ENCODE assay signal across 11 mouse cellular contexts in the genomic region with DNA sequence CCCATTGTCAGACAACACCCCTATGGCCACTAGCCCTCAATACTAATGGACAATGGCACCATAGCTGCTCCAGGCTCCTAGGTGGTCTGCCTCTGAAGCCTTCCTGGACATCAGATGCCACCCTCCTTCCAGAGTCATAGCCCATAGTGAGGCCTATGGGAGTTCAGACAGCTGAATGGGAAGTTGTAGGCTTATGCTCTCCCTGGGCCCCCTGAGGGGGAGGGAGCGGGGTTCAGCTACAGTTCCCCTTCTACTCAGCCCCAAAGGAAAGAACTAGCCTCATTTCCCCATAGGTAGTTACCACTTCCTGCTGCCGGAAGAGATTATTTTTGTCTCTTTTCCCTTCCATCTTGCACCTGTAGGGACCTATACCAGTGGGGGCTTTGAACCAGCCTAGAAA. TPM values are rescaled to one million over a fixed set of nuclear protein-coding genes. Genes with fewer than 3 reads are reported as not detected.
DNase-seq lines count a peak whose midpoint lies in the region; ATAC-seq and TF ChIP-seq lines count a peak whose summit lies in the region.
"Had no signal": no experiment of that assay in that cellular context is flagged by ENCODE, and none has a peak within 500 bp of the region (broad histone marks: within the 10 kb centered on the region; RNA-seq: fewer than 3 reads in every experiment).

No protein-coding gene starts in this region.

- H3K9me3 ChIP-seq in intestine, embryonic 15.5 days: no peaks in the 10 kb centered on the region
- H3K9me3 ChIP-seq in intestine, postnatal 0 days (ENCODE audit: control insufficient read depth): no peaks in the 10 kb centered on the region
- no peaks in the 10 kb centered on the region for H3K9me3 ChIP-seq in megakaryocyte, embryonic 14.5 days
- H3K9me3 ChIP-seq: embryonic facial prominence, embryonic 15.5 days; lung, embryonic 15.5 days had no signal

- H3K4me3 ChIP-seq in intestine, embryonic 15.5 days (replicated peaks): no peak overlapping the region
- no peak overlapping the region for H3K4me3 ChIP-seq in intestine, postnatal 0 days (ENCODE audit: low read depth, low read length)
- peak overlapping the region; percentile 93 for H3K4me3 ChIP-seq in megakaryocyte, embryonic 14.5 days (replicated peaks)

- TF ChIP-seq CTCF in intestine, postnatal 0 days (IDR thresholded peaks at IDR 0.05; ENCODE audit: low read depth): no peak

- no peaks in the 10 kb centered on the region for H3K4me1 ChIP-seq in intestine, embryonic 15.5 days (replicated peaks)
- H3K4me1 ChIP-seq in intestine, postnatal 0 days (replicated peaks; ENCODE audit: control insufficient read depth, insufficient read depth, low read length): no peaks in the 10 kb centered on the region
- peaks cover 71% of the 10 kb centered on the region for H3K4me1 ChIP-seq in megakaryocyte, embryonic 14.5 days
- H3K4me1 ChIP-seq: embryonic facial prominence, embryonic 15.5 days; lung, embryonic 15.5 days had no signal

- 82% methylated on average over 2 of the region's 2 CpGs for WGBS in intestine, embryonic 15.5 days
- WGBS in intestine, postnatal 0 days: 90% methylated on average over 2 of the region's 2 CpGs

- H3K4me2 ChIP-seq in intestine, embryonic 15.5 days (replicated peaks): 0 out of 2 replicates have a peak overlapping the region, but pooled peaks have one; percentile 54
- H3K4me2 ChIP-seq in intestine, postnatal 0 days (replicated peaks; ENCODE audit: low read depth): no peak overlapping the region

- H3K9ac ChIP-seq in intestine, embryonic 15.5 days: no peak overlapping the region
- no peak overlapping the region for H3K9ac ChIP-seq in intestine, postnatal 0 days (ENCODE audit: low read depth, low read length)
- H3K9ac ChIP-seq: embryonic facial prominence, embryonic 15.5 days; lung, embryonic 15.5 days had no signal

- H3K36me3 ChIP-seq in intestine, embryonic 15.5 days: no peaks in the 10 kb centered on the region
- H3K36me3 ChIP-seq in intestine, postnatal 0 days (ENCODE audit: control insufficient read depth, insufficient read depth): no peaks in the 10 kb centered on the region
- peaks cover 14% of the 10 kb centered on the region for H3K36me3 ChIP-seq in megakaryocyte, embryonic 14.5 days (replicated peaks; ENCODE audit: low read length)
- H3K36me3 ChIP-seq: embryonic facial prominence, embryonic 15.5 days; lung, embryonic 15.5 days had no signal

- no peak for ATAC-seq in intestine, embryonic 15.5 days
- no peak for ATAC-seq in intestine, postnatal 0 days
- peak; percentile 59 for ATAC-seq in common myeloid progenitor, adult 5-6 weeks (replicated peaks; ENCODE audit: low read depth, poor library complexity, severe bottlenecking)

- peak; percentile 62 to 70 for DNase-seq in thymus, postnatal 10 days (ENCODE audit: low spot score in 2 of 2)
- no peak for DNase-seq in frontal cortex, postnatal 10 days (ENCODE audit: low spot score in 2 of 2)
- DNase-seq in testis, postnatal 14 days (ENCODE audit: low spot score): no peak
- no peak for DNase-seq in right cerebral cortex, postnatal 25 days

- H3K27me3 ChIP-seq in intestine, embryonic 15.5 days (replicated peaks): no peaks in the 10 kb centered on the region
- no peaks in the 10 kb centered on the region for H3K27me3 ChIP-seq in intestine, postnatal 0 days (replicated peaks; ENCODE audit: control insufficient read depth, insufficient read depth, low read length)
- H3K27me3 ChIP-seq in megakaryocyte, embryonic 14.5 days (replicated peaks): peaks cover 5% of the 10 kb centered on the region
- H3K27me3 ChIP-seq: embryonic facial prominence, embryonic 15.5 days; lung, embryonic 15.5 days had no signal

- H3K27ac ChIP-seq in intestine, embryonic 15.5 days: no peak overlapping the region
- H3K27ac ChIP-seq in intestine, postnatal 0 days (ENCODE audit: low read depth, low read length): no peak overlapping the region
- H3K27ac ChIP-seq: embryonic facial prominence, embryonic 15.5 days; lung, embryonic 15.5 days had no signal

RNA-seq across cellular contexts. Expression of gene Arhgap4, which starts 10.1 kb away (rescaled TPM):
- 3.7 and 4.1 TPM in 2 replicates for polyA plus RNA-seq in intestine, embryonic 15.5 days (2015; fragmentation: Nextera tagmentation; extraction: Ambion mirVana)
- polyA plus RNA-seq in intestine, postnatal 0 days (2015; fragmentation: Nextera tagmentation; extraction: Ambion mirVana): 2.5 and 2.7 TPM in 2 replicates
- 22.7 and 28.2 TPM in 2 replicates for total RNA-seq in common myeloid progenitor, adult 5-6 weeks (2017)
- polyA plus RNA-seq in megakaryocyte, embryonic 14.5 days (2012; ENCODE audit: insufficient read depth, low replicate concordance): 6.6 and 13.3 TPM in 2 replicates

RNA-seq across cellular contexts. Expression of gene Naa10, which starts 10.2 kb away (rescaled TPM):
- 163 and 169 TPM in 2 replicates for polyA plus RNA-seq in intestine, embryonic 15.5 days (2015; fragmentation: Nextera tagmentation; extraction: Ambion mirVana)
- 76.6 and 76.7 TPM in 2 replicates for polyA plus RNA-seq in intestine, postnatal 0 days (2015; fragmentation: Nextera tagmentation; extraction: Ambion mirVana)
- total RNA-seq in common myeloid progenitor, adult 5-6 weeks (2017): 108 and 152 TPM in 2 replicates
- 58.9 and 174 TPM in 2 replicates for polyA plus RNA-seq in megakaryocyte, embryonic 14.5 days (2012; ENCODE audit: insufficient read depth, low replicate concordance)

RNA-seq across cellular contexts. Expression of gene L1cam, which starts 15.7 kb away (rescaled TPM):
- polyA plus RNA-seq in intestine, embryonic 15.5 days (2015; fragmentation: Nextera tagmentation; extraction: Ambion mirVana): 9.0 and 9.4 TPM in 2 replicates
- polyA plus RNA-seq in intestine, postnatal 0 days (2015; fragmentation: Nextera tagmentation; extraction: Ambion mirVana): 3.1 and 3.2 TPM in 2 replicates
- total RNA-seq in common myeloid progenitor, adult 5-6 weeks (2017): 0.37 and 1.4 TPM in 2 replicates
- polyA plus RNA-seq in megakaryocyte, embryonic 14.5 days (2012; ENCODE audit: insufficient read depth, low replicate concordance): 0.96 TPM in 1 of 2 replicates, not detected in the other

RNA-seq across cellular contexts. Expression of gene Renbp, which starts 19.1 kb away (rescaled TPM):
- polyA plus RNA-seq in intestine, embryonic 15.5 days (2015; fragmentation: Nextera tagmentation; extraction: Ambion mirVana): 154 and 197 TPM in 2 replicates
- polyA plus RNA-seq in intestine, postnatal 0 days (2015; fragmentation: Nextera tagmentation; extraction: Ambion mirVana): 788 and 922 TPM in 2 replicates
- 10.2 and 14.4 TPM in 2 replicates for total RNA-seq in common myeloid progenitor, adult 5-6 weeks (2017)
- 31.2 and 114 TPM in 2 replicates for polyA plus RNA-seq in megakaryocyte, embryonic 14.5 days (2012; ENCODE audit: insufficient read depth, low replicate concordance)

RNA-seq across cellular contexts. Expression of gene Avpr2, which starts 19.7 kb away (rescaled TPM):
- 0.05 and 0.25 TPM in 2 replicates for polyA plus RNA-seq in intestine, embryonic 15.5 days (2015; fragmentation: Nextera tagmentation; extraction: Ambion mirVana)
- polyA plus RNA-seq in intestine, postnatal 0 days (2015; fragmentation: Nextera tagmentation; extraction: Ambion mirVana): 0.12 TPM in 1 of 2 replicates, not detected in the other
- 0.23 TPM in 1 of 2 replicates, not detected in the other for total RNA-seq in common myeloid progenitor, adult 5-6 weeks (2017)
- not detected in 2 replicates for polyA plus RNA-seq in megakaryocyte, embryonic 14.5 days (2012; ENCODE audit: insufficient read depth, low replicate concordance)
- total RNA-seq: heart, adult 18-20 months had no signal

Comparison
In these comparisons a context has a peak if more than half of its experiments do, and no peak if none do; other contexts are left out.
1. DNase-seq: peak in thymus, postnatal 10 days (2 of 2); none in frontal cortex, postnatal 10 days (0 of 2), testis, postnatal 14 days (single experiment) and right cerebral cortex, postnatal 25 days (single experiment).